Mouse (Mus musculus) liver, adult 2 months (tissue): ENCODE data around the gene Hspa4. TPM values are rescaled to one million over a fixed set of nuclear protein-coding genes. Genes with fewer than 3 reads are reported as not detected.

Experiments
- DNase-seq: peaks from one replicate; pipeline ENCODE4 v3.0.0-alpha.2; 2011; ENCODE audit warnings: low read depth, low spot score; ENCODE audit errors: extremely low read depth
- H3K27ac ChIP-seq: fragments of 200-500 bp; replicated peaks from 2 replicates; pipeline ENCODE4 v1.5.1; 2012; ENCODE audit warnings: low read depth, mild to moderate bottlenecking, control low read depth, inconsistent platforms, low read length; ENCODE audit not compliant: insufficient read depth
- H3K27me3 ChIP-seq: fragments of 200-500 bp; 2 replicates; pipeline ENCODE4 v1.6.1; 2012; ENCODE audit warnings: mild to moderate bottlenecking, moderate library complexity, low read length, inconsistent platforms; ENCODE audit not compliant: control insufficient read depth, insufficient read depth
- H3K36me3 ChIP-seq: fragments of 200-500 bp; 2 replicates; pipeline ENCODE4 v1.6.1; 2012; ENCODE audit warnings: low read length, inconsistent platforms; ENCODE audit not compliant: control insufficient read depth, insufficient read depth
- H3K4me1 ChIP-seq: fragments of 200-500 bp; 2 replicates; pipeline ENCODE4 v1.6.1; 2011; ENCODE audit warnings: low read length; ENCODE audit not compliant: control insufficient read depth, insufficient read depth
- H3K4me3 ChIP-seq: fragments of 200-500 bp; 2 replicates; pipeline ENCODE4 v1.5.1; 2011; ENCODE audit warnings: low read depth, mild to moderate bottlenecking, control low read depth, low read length, moderate library complexity; ENCODE audit not compliant: insufficient read depth
- H3K79me2 ChIP-seq: fragments of 200-500 bp; 2 replicates; pipeline ENCODE4 v1.6.1; 2012; ENCODE audit warnings: inconsistent platforms, mild to moderate bottlenecking, low read length, moderate library complexity; ENCODE audit not compliant: control insufficient read depth, insufficient read depth
- H3K9ac ChIP-seq: fragments of 200-500 bp; 2 replicates; pipeline ENCODE4 v1.6.1; 2012; ENCODE audit warnings: low read depth, mild to moderate bottlenecking, control low read depth, inconsistent platforms, low read length
- CTCF ChIP-seq: fragments of 200-500 bp; IDR thresholded peaks from 2 replicates; pipeline ENCODE4 v1.5.1; 2011; ENCODE audit warnings: low read depth, low read length, control low read depth
- POLR2A ChIP-seq: fragments of 200-500 bp; IDR thresholded peaks from 2 replicates; pipeline ENCODE4 v1.6.1; 2011; ENCODE audit warnings: low read length, control low read depth; ENCODE audit not compliant: insufficient read depth; ENCODE audit errors: extremely low read depth
- WGBS: fragments of 180-500 bp; shearing (Covaris S2); methylation state at CpG from one replicate; pipeline ENCODE4 v1.1.7; 2018; 5-methylcytosine and 5-hydroxymethylcytosine counted together
- polyA plus RNA-seq: library from polyadenylated mRNA; depleted of rRNA; stranded (reverse); fragments of >200 nt; gene quantifications from 2 replicates; pipeline ENCODE4 v1.2.3, GENCODE M21; 2012
- total RNA-seq: library from RNA; depleted of rRNA; stranded (reverse); fragments of >200 nt; gene quantifications from 2 replicates; pipeline ENCODE4 v1.2.3, GENCODE M21; 2014

Gene Hspa4
- total and polyA plus RNA-seq, 2 experiments: 16.6 to 55.9 TPM

DNA sequence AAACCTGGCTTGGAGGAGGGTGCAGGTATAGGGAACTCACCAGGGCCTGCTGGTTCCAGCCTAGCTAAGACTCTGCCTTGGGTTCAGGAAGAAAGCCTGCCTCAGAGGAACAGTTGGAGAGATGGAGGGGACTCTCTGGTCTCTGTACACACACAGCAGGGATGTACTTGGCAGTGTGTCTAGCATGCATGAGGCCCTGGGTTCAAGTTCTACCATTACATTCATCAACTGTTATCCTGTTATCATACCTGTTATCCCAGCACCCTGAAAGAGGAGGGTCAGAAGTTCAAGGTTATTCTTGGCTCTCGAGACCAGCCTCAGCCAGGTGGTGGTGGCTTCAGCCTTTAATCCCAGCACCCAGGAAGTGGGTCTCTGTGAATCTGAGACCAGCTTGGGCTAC, 36.7 kb upstream of the Hspa4 start:
- Histone ChIP-seq H3K9ac (no peak overlapping the region), H3K79me2 (no peaks in the 10 kb centered on the region), H3K4me3 (no peak overlapping the region), H3K4me1 (no peaks in the 10 kb centered on the region), H3K27ac (no peak overlapping the region), H3K36me3 (peaks cover 6% of the 10 kb centered on the region; the same call in 1 of the 2 replicates), H3K27me3 (no peaks in the 10 kb centered on the region)
- no peak for DNase-seq
- 84% methylated on average over 1 of the region's 1 CpGs for WGBS
- TF ChIP-seq POLR2A: no peak
- TF ChIP-seq CTCF: no peak

DNA sequence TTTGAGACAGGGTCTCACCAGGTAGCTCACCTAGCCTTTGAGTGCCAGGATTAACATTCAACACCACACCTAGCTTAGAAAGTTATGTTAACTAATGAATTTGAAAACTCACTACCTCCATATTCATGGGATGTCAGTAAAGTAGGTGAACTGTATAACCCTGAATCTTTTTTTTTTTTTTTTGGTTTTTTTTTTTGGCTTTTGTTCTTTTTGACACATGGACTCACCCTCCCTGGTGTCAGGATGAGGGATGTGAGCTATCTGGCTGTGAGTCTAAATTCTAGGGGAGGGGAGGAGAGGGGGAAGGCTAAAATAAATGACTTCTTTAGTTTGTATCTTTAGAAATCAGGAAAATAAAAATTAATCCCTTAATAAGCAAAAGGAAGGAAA, 35.9 kb upstream of the Hspa4 start:
- no peak for DNase-seq
- Histone ChIP-seq H3K4me3 (no peak overlapping the region), H3K9ac (no peak overlapping the region), H3K27ac (no peak overlapping the region), H3K4me1 (no peaks in the 10 kb centered on the region), H3K79me2 (no peaks in the 10 kb centered on the region), H3K36me3 (peaks cover 11% of the 10 kb centered on the region; the same call in 1 of the 2 replicates), H3K27me3 (no peaks in the 10 kb centered on the region)
- TF ChIP-seq POLR2A (no peak), CTCF (no peak)

DNA sequence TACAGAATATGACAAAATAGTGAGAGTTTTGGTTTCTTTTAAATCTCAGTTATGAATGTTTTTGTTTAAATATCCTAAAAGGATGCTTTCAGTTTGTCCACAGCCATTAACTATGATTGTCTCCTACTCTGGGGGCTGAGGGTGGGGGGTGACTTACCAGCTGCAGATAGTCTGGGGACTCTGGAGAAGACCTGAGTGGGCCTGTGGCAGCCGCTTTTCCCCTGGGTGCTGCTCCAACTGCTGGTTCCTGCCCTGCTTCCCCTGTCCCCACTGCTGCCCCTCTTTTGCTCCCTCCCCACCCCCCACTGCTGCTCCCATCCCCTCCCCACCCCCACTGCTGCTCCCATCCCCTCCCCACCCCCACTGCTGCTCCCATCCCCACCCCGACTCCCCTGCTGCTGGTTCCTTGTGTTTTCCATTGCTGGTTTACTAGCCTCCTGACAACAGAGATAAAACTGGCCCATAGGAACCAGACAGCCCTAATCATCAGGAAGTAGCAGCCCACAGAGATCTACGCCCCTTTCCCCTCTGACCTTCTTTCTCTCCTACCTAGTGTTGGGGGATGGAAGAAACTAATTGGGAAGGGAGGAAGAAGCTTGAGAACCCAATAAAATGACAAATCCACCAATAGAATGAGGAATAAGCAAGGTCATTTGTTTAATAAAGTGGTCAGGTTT, 35.4 kb upstream of the Hspa4 start:
- Histone ChIP-seq H3K4me3 (no peak overlapping the region), H3K9ac (no peak overlapping the region), H3K36me3 (peaks cover 13% of the 10 kb centered on the region; the same call in 1 of the 2 replicates), H3K79me2 (no peaks in the 10 kb centered on the region), H3K27me3 (no peaks in the 10 kb centered on the region), H3K27ac (no peak overlapping the region), H3K4me1 (no peaks in the 10 kb centered on the region)
- TF ChIP-seq CTCF (no peak), POLR2A (no peak)
- 89% methylated on average over 3 of the region's 3 CpGs for WGBS
- no peak for DNase-seq

DNA sequence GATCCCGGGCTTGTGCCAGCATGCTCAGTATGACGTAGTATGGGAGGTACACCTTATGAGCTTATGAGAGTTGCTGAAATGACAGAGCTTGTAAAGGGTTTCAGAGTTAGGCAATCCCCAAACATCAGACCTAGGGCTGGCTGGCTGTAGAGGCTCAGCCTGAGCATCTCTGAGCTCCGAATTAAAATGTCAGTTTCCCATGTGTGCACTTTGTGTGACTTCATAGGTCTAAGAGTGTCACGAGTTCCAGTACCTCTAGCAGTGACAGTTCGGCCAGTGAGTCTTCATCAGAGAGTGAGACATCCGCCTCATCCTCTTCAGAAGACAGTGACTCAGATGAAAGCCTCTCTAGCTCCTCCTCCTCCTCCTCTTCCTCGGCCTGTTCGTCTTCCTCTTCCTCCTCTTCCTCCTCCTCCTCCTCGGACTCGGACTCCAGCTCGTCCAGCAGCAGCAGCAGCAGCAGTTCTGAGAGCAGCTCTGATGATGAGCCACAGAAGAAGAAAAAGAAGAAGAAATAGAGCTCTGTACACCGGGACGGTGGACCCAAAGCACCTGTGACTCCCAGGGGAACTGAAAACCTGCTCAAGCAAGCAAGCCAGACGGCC, 31.9 kb upstream of the Hspa4 start:
- Histone ChIP-seq H3K4me1 (no peaks in the 10 kb centered on the region), H3K36me3 (peaks cover 22% of the 10 kb centered on the region; the same call in 1 of the 2 replicates)
- WGBS: 90% methylated on average over 14 of the region's 14 CpGs

DNA sequence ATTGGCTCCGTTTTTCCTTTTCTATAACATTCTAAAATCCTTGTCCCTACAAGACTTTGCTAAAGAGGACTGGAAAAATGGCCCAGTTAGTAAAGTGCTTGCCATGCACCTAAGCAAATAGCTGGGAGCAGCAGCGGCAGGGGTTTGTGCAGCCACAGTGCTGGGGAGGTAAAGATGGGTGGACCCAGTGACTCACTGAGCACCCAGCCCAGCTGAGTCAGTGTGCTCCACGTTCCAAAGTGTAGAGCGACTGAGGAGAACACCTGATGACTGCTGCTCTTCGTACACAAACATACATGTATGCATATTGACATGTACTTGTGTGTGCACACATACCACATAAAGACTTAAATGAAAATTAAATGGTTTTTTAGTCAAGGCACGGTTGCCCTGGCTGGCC, 30.9 kb upstream of the Hspa4 start:
- H3K9ac ChIP-seq: no peak overlapping the region
- H3K79me2 ChIP-seq: no peaks in the 10 kb centered on the region
- H3K4me3 ChIP-seq: no peak overlapping the region
- H3K27ac ChIP-seq: no peak overlapping the region
- no peaks in the 10 kb centered on the region for H3K4me1 ChIP-seq
- H3K36me3 ChIP-seq: peaks cover 22% of the 10 kb centered on the region; the same call in 1 of the 2 replicates
- TF ChIP-seq CTCF (no peak), POLR2A (no peak)
- no peak for DNase-seq
- 95% methylated on average over 6 of the region's 6 CpGs for WGBS
- no peaks in the 10 kb centered on the region for H3K27me3 ChIP-seq

More for the DNA sequence above, 31.9 kb upstream of the Hspa4 start:
- no peak for TF ChIP-seq POLR2A
- no peak for TF ChIP-seq CTCF
- Histone ChIP-seq H3K27me3 (no peaks in the 10 kb centered on the region), H3K79me2 (no peaks in the 10 kb centered on the region), H3K9ac (no peak overlapping the region), H3K4me3 (no peak overlapping the region), H3K27ac (no peak overlapping the region)
- DNase-seq: no peak

DNA sequence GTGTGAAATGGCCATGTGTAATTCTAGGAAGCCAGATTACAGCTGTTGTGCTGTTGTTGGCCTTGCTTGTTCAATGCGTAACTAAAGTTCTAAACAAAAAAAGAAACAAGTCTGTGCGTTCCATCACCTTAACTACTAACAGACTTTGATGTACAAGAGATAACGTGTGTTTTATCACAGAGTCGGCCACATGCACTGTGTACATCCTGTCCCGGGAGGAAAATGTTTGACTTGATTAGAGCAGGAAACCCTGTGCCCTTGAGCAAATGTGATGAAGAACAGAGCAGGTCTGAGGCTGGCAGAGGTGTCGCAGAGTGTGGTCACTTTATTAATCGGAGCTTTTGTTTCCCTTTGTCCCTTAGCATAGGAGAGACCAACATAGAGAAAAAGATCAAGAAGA, 30.1 kb upstream of the Hspa4 start:
- TF ChIP-seq POLR2A (no peak), CTCF (no peak)
- H3K4me1 ChIP-seq: no peaks in the 10 kb centered on the region; the same call in 1 of the 2 replicates
- peaks cover 22% of the 10 kb centered on the region; the same call in 1 of the 2 replicates for H3K36me3 ChIP-seq
- H3K27me3 ChIP-seq: no peaks in the 10 kb centered on the region
- H3K79me2 ChIP-seq: no peaks in the 10 kb centered on the region; the same call in 1 of the 2 replicates
- 79% methylated on average over 7 of the region's 7 CpGs for WGBS
- DNase-seq: no peak
- H3K27ac ChIP-seq: no peak overlapping the region
- no peak overlapping the region for H3K9ac ChIP-seq
- no peak overlapping the region for H3K4me3 ChIP-seq
